Mouse (Mus musculus): ENCODE data around the gene Gm15056. TPM values are rescaled to one million over a fixed set of nuclear protein-coding genes. Genes with fewer than 3 reads are reported as not detected.

Gm15056 gene
- 1 to 10 TPM in 2 of 26 experiments, not detected in 24; 3.4 to 7.7 TPM for total RNA-seq (2018; cell fraction: chromatin; rRNA removed)
- 10 to 100 TPM in 13 of 26 experiments, 1 to 10 TPM in 1, not detected in 12; 1.1 to 43.8 (median 23.4) TPM for total RNA-seq (2018; cell fraction: cytosol; rRNA removed)
- 10 to 100 TPM in 6 of 26 experiments, 1 to 10 TPM in 6, not detected in 14; 1.9 to 19.0 (median 9.9) TPM for total RNA-seq (2018; cell fraction: nucleus; rRNA removed)
- not detected in 3 replicates for polyA plus RNA-seq (2018)

- Histone ChIP-seq H3K36me3 (ENCODE audit: inconsistent target) (no peaks in the 10 kb centered on the region), H3K79me2 (ENCODE audit: inconsistent target) (no peaks in the 10 kb centered on the region), H3K4me3 (ENCODE audit: inconsistent target) (no peak within 1 kb of the TSS), H3K27ac (no peak within 1 kb of the TSS)
- 73% methylated on average over 2 of the region's 2 CpGs for WGBS (ENCODE audit: missing documents)
Measured at GRCm38 (mm10) chr8:20902527-20902926, at the start of gene Gm15056. Gm15056 (minus strand) TSS chr8:20902627.

GRCm38 (mm10) chr8:20944610-20945009, 42.2 kb upstream of the Gm15056 start, which contains the start of gene AY761185:
AY761185 (minus strand) TSS chr8:20944710.
- H3K79me2 ChIP-seq (ENCODE audit: inconsistent target): no peaks in the 10 kb centered on the region
- no peak within 1 kb of the TSS for H3K27ac ChIP-seq
- 69% methylated on average over 3 of the region's 3 CpGs for WGBS (ENCODE audit: missing documents)
- no peaks in the 10 kb centered on the region for H3K36me3 ChIP-seq (ENCODE audit: inconsistent target)
- no peak within 1 kb of the TSS for H3K4me3 ChIP-seq (ENCODE audit: inconsistent target)

GRCm38 (mm10) chr8:20921971-20922370, 19.5 kb upstream of the Gm15056 start, which contains the start of gene Gm6040:
Gm6040 (minus strand) TSS chr8:20922071.
- Histone ChIP-seq H3K27ac (no peak within 1 kb of the TSS), H3K4me3 (ENCODE audit: inconsistent target) (no peak within 1 kb of the TSS)
- 81% methylated on average over 3 of the region's 3 CpGs for WGBS (ENCODE audit: missing documents)

GRCm38 (mm10) chr8:20912288-20912687, 9.9 kb upstream of the Gm15056 start:
- H3K27ac ChIP-seq: no peak overlapping the region
- H3K4me3 ChIP-seq (ENCODE audit: inconsistent target): no peak overlapping the region
- WGBS (ENCODE audit: missing documents): 67% methylated on average over 1 of the region's 1 CpGs
- no peaks in the 10 kb centered on the region for H3K79me2 ChIP-seq (ENCODE audit: inconsistent target)
- no peaks in the 10 kb centered on the region for H3K36me3 ChIP-seq (ENCODE audit: inconsistent target)

More at GRCm38 (mm10) chr8:20921971-20922370, 19.5 kb upstream of the Gm15056 start, which contains the start of gene Gm6040:
- no peaks in the 10 kb centered on the region for H3K36me3 ChIP-seq (ENCODE audit: inconsistent target)
- H3K79me2 ChIP-seq (ENCODE audit: inconsistent target): no peaks in the 10 kb centered on the region

- WGBS (ENCODE audit: missing documents): 6% methylated on average over 2 of the region's 2 CpGs
- Histone ChIP-seq H3K4me3 (ENCODE audit: inconsistent target) (no peak overlapping the region), H3K27ac (no peak overlapping the region), H3K79me2 (ENCODE audit: inconsistent target) (no peaks in the 10 kb centered on the region), H3K36me3 (ENCODE audit: inconsistent target) (no peaks in the 10 kb centered on the region)
Measured at GRCm38 (mm10) chr8:20908256-20908655, 5.8 kb upstream of the Gm15056 start.

GRCm38 (mm10) chr8:20907119-20907518, 4.7 kb upstream of the Gm15056 start:
- no peak overlapping the region for H3K4me3 ChIP-seq (ENCODE audit: inconsistent target)
- H3K27ac ChIP-seq: no peak overlapping the region
- WGBS (ENCODE audit: missing documents): 100% methylated on average over 2 of the region's 2 CpGs

GRCm38 (mm10) chr8:20892369-20892768, 10.1 kb downstream of the Gm15056 start, which contains the start of gene Defb33:
Defb33 (plus strand) TSS chr8:20892669.
- no peak within 1 kb of the TSS for H3K27ac ChIP-seq
- no peaks in the 10 kb centered on the region for H3K36me3 ChIP-seq (ENCODE audit: inconsistent target)
- WGBS (ENCODE audit: missing documents): 100% methylated on average over 2 of the region's 2 CpGs
- H3K4me3 ChIP-seq (ENCODE audit: inconsistent target): no peak within 1 kb of the TSS
- H3K79me2 ChIP-seq (ENCODE audit: inconsistent target): no peaks in the 10 kb centered on the region

More at GRCm38 (mm10) chr8:20907119-20907518, 4.7 kb upstream of the Gm15056 start:
- no peaks in the 10 kb centered on the region for H3K79me2 ChIP-seq (ENCODE audit: inconsistent target)
- no peaks in the 10 kb centered on the region for H3K36me3 ChIP-seq (ENCODE audit: inconsistent target)

- Histone ChIP-seq H3K36me3 (ENCODE audit: inconsistent target) (no peaks in the 10 kb centered on the region), H3K27ac (no peak overlapping the region), H3K4me3 (ENCODE audit: inconsistent target) (no peak overlapping the region), H3K79me2 (ENCODE audit: inconsistent target) (no peaks in the 10 kb centered on the region)
- 34% methylated on average over 6 of the region's 6 CpGs for WGBS (ENCODE audit: missing documents)
Measured at GRCm38 (mm10) chr8:20874608-20875007, 27.8 kb downstream of the Gm15056 start.

Other genes starting within 250 kb of the Gm15056 start
- not detected in 3 replicates for gene Defb33, start 10.0 kb downstream of the Gm15056 start, polyA plus RNA-seq (2018)
- gene Gm6040, start 19.4 kb upstream of the Gm15056 start, polyA plus RNA-seq (2018): not detected in 3 replicates
- gene AY761185, start 42.1 kb upstream of the Gm15056 start, polyA plus RNA-seq (2018): not detected in 3 replicates
- gene Defa21, start 122.9 kb upstream of the Gm15056 start, polyA plus RNA-seq (2018): not detected in 3 replicates
- gene Defa23, start 152.4 kb upstream of the Gm15056 start, polyA plus RNA-seq (2018): not detected in 3 replicates
- not detected in 3 replicates for gene Defa35, start 162.4 kb upstream of the Gm15056 start, polyA plus RNA-seq (2018)
- gene Defa25, start 181.8 kb upstream of the Gm15056 start, polyA plus RNA-seq (2018): not detected in 3 replicates
- not detected in 3 replicates for gene Gm14851, start 193.4 kb upstream of the Gm15056 start, polyA plus RNA-seq (2018)
- not detected in 3 replicates for gene Defa30, start 232.0 kb upstream of the Gm15056 start, polyA plus RNA-seq (2018)